Mouse (Mus musculus) forebrain, embryonic 11.5 days (tissue): Measurements from ENCODE around the gene Chn1. TPM values are rescaled to one million over a fixed set of nuclear protein-coding genes. Genes with fewer than 3 reads are reported as not detected.

Source experiments
- ATAC-seq: fragments of 200-750 bp; cut with Nextera tagmentation; replicated peaks from 2 replicates; pipeline ENCODE4 v1.8.0; 2017; ENCODE audit warnings: moderate TSS enrichment; ENCODE audit not compliant: low FRiP score
- DNase-seq: peaks from one replicate; pipeline ENCODE4 v3.0.0-alpha.2; 2017; ENCODE audit warnings: low spot score
- H3K27ac ChIP-seq: fragments of 300-500 bp; sonication (generic); 2 replicates; pipeline ENCODE4 v1.5.1; 2014; ENCODE audit warnings: low read depth, low read length
- H3K27me3 ChIP-seq: fragments of 300-500 bp; sonication (generic); 2 replicates; pipeline ENCODE4 v1.6.1; 2014; ENCODE audit warnings: mild to moderate bottlenecking, low read length, mixed read lengths; ENCODE audit not compliant: control insufficient read depth, insufficient read depth
- H3K36me3 ChIP-seq: fragments of 300-500 bp; sonication (generic); 2 replicates; pipeline ENCODE4 v1.6.1; 2014; ENCODE audit warnings: mild to moderate bottlenecking, low read length, moderate library complexity, mixed read lengths; ENCODE audit not compliant: control insufficient read depth, insufficient read depth
- H3K4me1 ChIP-seq: fragments of 300-500 bp; sonication (generic); replicated peaks from 2 replicates; pipeline ENCODE4 v1.6.1; 2014; ENCODE audit warnings: low read length, mixed read lengths; ENCODE audit not compliant: control insufficient read depth, insufficient read depth
- H3K4me2 ChIP-seq: fragments of 300-500 bp; sonication (generic); 2 replicates; pipeline ENCODE4 v1.6.1; 2014; ENCODE audit warnings: low read depth, mild to moderate bottlenecking, low read length, moderate library complexity, mixed read lengths; ENCODE audit not compliant: severe bottlenecking
- H3K4me3 ChIP-seq: fragments of 300-500 bp; sonication (generic); 2 replicates; pipeline ENCODE4 v1.5.1; 2014; ENCODE audit warnings: low read depth, low read length
- H3K9ac ChIP-seq: fragments of 300-500 bp; sonication (generic); 2 replicates; pipeline ENCODE4 v1.6.1; 2014; ENCODE audit warnings: low read length
- H3K9me3 ChIP-seq: fragments of 300-500 bp; sonication (generic); 2 replicates; pipeline ENCODE4 v1.6.1; 2016; ENCODE audit warnings: low read length, mixed read lengths; ENCODE audit not compliant: control insufficient read depth
- WGBS: fragments of 180-500 bp; shearing (Covaris S2); extraction: QIAGEN DNeasy Blood & Tissue Kit; methylation state at CpG from one replicate; pipeline ENCODE4 v1.1.7; 2014; 5-methylcytosine and 5-hydroxymethylcytosine counted together
- polyA plus RNA-seq: library from polyadenylated mRNA; unstranded; fragments of >200 nt; fragmentation: Nextera tagmentation; extraction: Ambion mirVana; gene quantifications from 2 replicates; pipeline ENCODE4 v1.2.1, GENCODE M21; 2014

The Chn1 gene
- polyA plus RNA-seq, 1 experiment from 2014 or later, result 62.2 TPM

- ATAC-seq (no peak), DNase-seq (no peak)
- Histone ChIP-seq H3K27me3 (no peaks in the 10 kb centered on the region), H3K9ac (no peak overlapping the region), H3K4me3 (no peak overlapping the region), H3K9me3 (no peaks in the 10 kb centered on the region), H3K4me1 (no peaks in the 10 kb centered on the region), H3K36me3 (no peaks in the 10 kb centered on the region), H3K27ac (no peak overlapping the region), H3K4me2 (no peak overlapping the region)
- 68% methylated on average over 5 of the region's 5 CpGs for WGBS
Measured at GRCm38 (mm10) chr2:73579168-73579567, 196.0 kb downstream of the Chn1 start.

GRCm38 (mm10) chr2:73574418-73574817 lies 200.7 kb downstream of the Chn1 start:
- H3K9me3 ChIP-seq, result no peaks in the 10 kb centered on the region
- WGBS, result 96% methylated on average over 6 of the region's 6 CpGs
- no peak overlapping the region for H3K4me2 ChIP-seq
- H3K27me3 ChIP-seq, result no peaks in the 10 kb centered on the region
- no peak for DNase-seq
- no peaks in the 10 kb centered on the region for H3K4me1 ChIP-seq
- H3K36me3 ChIP-seq, result no peaks in the 10 kb centered on the region
- no peak overlapping the region for H3K4me3 ChIP-seq
- no peak overlapping the region for H3K27ac ChIP-seq
- no peak overlapping the region for H3K9ac ChIP-seq
- no peak for ATAC-seq

GRCm38 (mm10) chr2:73573556-73573955 lies 201.6 kb downstream of the Chn1 start:
- no peaks in the 10 kb centered on the region for H3K9me3 ChIP-seq
- no peaks in the 10 kb centered on the region for H3K27me3 ChIP-seq
- H3K4me2 ChIP-seq, result no peak overlapping the region
- H3K4me3 ChIP-seq, result no peak overlapping the region
- H3K27ac ChIP-seq, result no peak overlapping the region
- no peak for ATAC-seq
- H3K36me3 ChIP-seq, result no peaks in the 10 kb centered on the region
- no peak overlapping the region for H3K9ac ChIP-seq
- no peaks in the 10 kb centered on the region for H3K4me1 ChIP-seq
- DNase-seq, result no peak
- 89% methylated on average over 4 of the region's 4 CpGs for WGBS

- peak; percentile 91 for DNase-seq
- peak overlapping the region; percentile 18; the same call in 1 of the 2 replicates for H3K4me3 ChIP-seq
- no peaks in the 10 kb centered on the region for H3K9me3 ChIP-seq
- WGBS, result 33% methylated on average over 23 of the region's 23 CpGs
- no peak overlapping the region for H3K9ac ChIP-seq
- H3K4me1 ChIP-seq, result no peaks in the 10 kb centered on the region
- H3K27ac ChIP-seq, result no peak overlapping the region
- peak; percentile 84 for ATAC-seq
- peak overlapping the region; percentile 46 for H3K4me2 ChIP-seq
- H3K36me3 ChIP-seq, result no peaks in the 10 kb centered on the region
- no peaks in the 10 kb centered on the region for H3K27me3 ChIP-seq
Measured at GRCm38 (mm10) chr2:73572539-73573372, 202.4 kb downstream of the Chn1 start.

- ATAC-seq, result no peak; the same call in 1 of the 2 replicates
- Histone ChIP-seq H3K36me3 (no peaks in the 10 kb centered on the region), H3K4me3 (no peak overlapping the region), H3K27ac (no peak overlapping the region), H3K9ac (no peak overlapping the region), H3K27me3 (no peaks in the 10 kb centered on the region), H3K9me3 (no peaks in the 10 kb centered on the region), H3K4me2 (no peak overlapping the region), H3K4me1 (0 out of 2 replicates have a peak, but pooled peaks cover 2% of the 10 kb centered on the region)
- WGBS, result 67% methylated on average over 6 of the region's 6 CpGs
- no peak for DNase-seq
Measured at GRCm38 (mm10) chr2:73571901-73572300, 203.2 kb downstream of the Chn1 start.

GRCm38 (mm10) chr2:73571304-73571703 lies 203.8 kb downstream of the Chn1 start:
- no peaks in the 10 kb centered on the region for H3K9me3 ChIP-seq
- 93% methylated on average over 9 of the region's 9 CpGs for whole genome bisulfite sequencing
- no peak overlapping the region for H3K27ac ChIP-seq
- no peak for ATAC-seq
- H3K27me3 ChIP-seq, result no peaks in the 10 kb centered on the region
- no peak overlapping the region for H3K9ac ChIP-seq
- H3K4me3 ChIP-seq, result no peak overlapping the region
- H3K4me1 ChIP-seq, result 0 out of 2 replicates have a peak, but pooled peaks cover 2% of the 10 kb centered on the region
- no peak overlapping the region for H3K4me2 ChIP-seq
- no peaks in the 10 kb centered on the region for H3K36me3 ChIP-seq
- no peak for DNase-seq

DNA sequence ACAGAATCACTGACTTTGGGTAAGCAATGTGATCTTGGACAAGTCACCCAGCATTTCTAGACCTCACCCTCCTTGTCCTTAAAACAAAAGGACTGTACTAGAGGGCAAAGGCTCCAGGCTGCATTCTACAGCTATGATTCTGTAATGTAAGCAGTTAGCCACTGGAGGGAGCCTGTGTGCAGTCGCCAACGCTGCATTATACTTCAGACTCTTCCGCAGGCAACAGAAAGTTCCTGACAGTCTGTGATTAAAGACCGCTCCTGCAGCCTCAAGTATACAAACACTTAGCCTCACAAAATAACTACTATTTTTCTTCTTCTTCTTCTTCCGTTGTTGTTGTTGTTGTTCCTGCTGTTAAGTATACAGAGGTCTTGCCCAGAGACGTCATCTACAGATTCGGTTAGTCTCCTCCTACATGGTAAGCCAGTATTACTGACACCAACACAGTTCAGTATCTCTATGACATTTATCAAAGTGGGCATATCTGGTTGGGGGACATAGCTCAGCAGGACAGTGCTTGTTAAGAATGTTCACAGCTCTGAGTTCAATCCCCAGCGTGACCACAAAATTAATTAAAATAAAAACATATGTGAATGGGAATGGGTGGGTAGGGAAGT lies 208.0 kb downstream of the Chn1 start:
- no peaks in the 10 kb centered on the region for H3K9me3 ChIP-seq
- H3K27ac ChIP-seq, result no peak overlapping the region
- no peak overlapping the region for H3K9ac ChIP-seq
- no peak overlapping the region for H3K4me3 ChIP-seq
- WGBS, result 29% methylated on average over 8 of the region's 8 CpGs
- 0 out of 2 replicates have a peak, but pooled peaks have one; percentile 36 for ATAC-seq
- H3K36me3 ChIP-seq, result no peaks in the 10 kb centered on the region
- H3K4me2 ChIP-seq, result peak overlapping the region; percentile 31; the same call in 1 of the 2 replicates
- DNase-seq, result peak; percentile 71
- H3K4me1 ChIP-seq, result 0 out of 2 replicates have a peak, but pooled peaks cover 2% of the 10 kb centered on the region
- H3K27me3 ChIP-seq, result no peaks in the 10 kb centered on the region

DNA sequence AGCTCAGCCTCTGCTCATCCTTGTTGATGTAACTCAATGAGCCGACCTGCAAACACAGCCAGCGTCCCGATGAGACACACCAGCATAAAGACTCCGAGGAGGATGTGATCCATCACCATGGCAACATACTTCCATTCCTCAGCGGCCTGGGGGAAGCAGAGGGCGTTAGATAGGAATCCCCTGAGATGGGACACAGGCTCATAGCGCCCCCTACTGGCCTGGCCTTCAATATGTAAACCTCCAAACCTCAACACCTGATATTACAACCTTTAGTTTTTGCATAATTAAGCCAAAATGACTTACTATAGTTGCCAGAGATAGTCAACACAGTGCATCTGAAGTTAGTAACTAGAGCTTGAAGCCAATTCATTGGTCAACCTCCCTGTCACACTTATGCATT lies 209.0 kb downstream of the Chn1 start:
- H3K36me3 ChIP-seq, result no peaks in the 10 kb centered on the region
- H3K9me3 ChIP-seq, result no peaks in the 10 kb centered on the region
- H3K27ac ChIP-seq, result no peak overlapping the region
- no peak overlapping the region for H3K4me2 ChIP-seq
- ATAC-seq (no peak), DNase-seq (peak; percentile 71)
- no peak overlapping the region for H3K4me3 ChIP-seq
- WGBS, result 18% methylated on average over 7 of the region's 7 CpGs
- H3K9ac ChIP-seq, result no peak overlapping the region
- H3K27me3 ChIP-seq, result no peaks in the 10 kb centered on the region
- H3K4me1 ChIP-seq, result peaks cover 2% of the 10 kb centered on the region; the same call in 1 of the 2 replicates
